Mouse (Mus musculus): ENCODE measurements around the gene Gm10320. TPM values are rescaled to one million over a fixed set of nuclear protein-coding genes. Genes with fewer than 3 reads are reported as not detected.

The Gm10320 gene
- polyA plus RNA-seq, 1 experiment from 2014 or later = 0.63 TPM

DNA sequence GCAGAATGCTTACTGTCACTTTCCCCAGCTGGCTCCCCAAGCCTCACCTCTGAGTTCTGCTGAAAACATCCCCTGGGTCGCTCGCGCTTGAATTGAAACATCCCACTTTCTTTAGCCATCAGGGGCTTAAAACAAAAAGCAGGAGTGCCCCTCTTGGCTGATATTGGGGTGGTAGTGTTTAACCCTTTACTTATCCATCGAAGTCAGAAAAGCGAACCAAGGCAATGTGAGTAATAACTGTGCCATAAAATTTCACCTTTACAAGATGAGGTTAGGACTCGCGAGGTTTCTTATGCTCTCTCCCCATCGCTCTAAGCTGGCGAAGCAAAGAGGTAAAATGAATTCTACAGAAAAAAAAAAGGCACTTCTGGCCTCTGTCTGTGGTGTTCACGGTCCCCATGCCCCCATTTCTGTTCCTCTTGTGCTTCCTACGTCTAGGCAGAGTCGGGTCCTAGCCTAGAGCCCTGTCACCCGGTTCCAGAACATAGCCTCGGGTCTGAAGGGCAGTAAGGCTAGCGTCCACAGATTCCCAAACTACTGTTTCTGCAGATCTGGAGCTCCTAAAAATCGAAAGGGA lies 10.5 kb upstream of the Gm10320 start:
- H3K36me3 ChIP-seq = no peaks in the 10 kb centered on the region
- no peak overlapping the region for H3K4me2 ChIP-seq
- no peak overlapping the region for H3K27ac ChIP-seq
- peaks cover 100% of the 10 kb centered on the region for H3K27me3 ChIP-seq (replicated peaks)
- H3K4me1 ChIP-seq = peaks cover 7% of the 10 kb centered on the region
- H3K4me3 ChIP-seq = 0 out of 2 replicates have a peak overlapping the region, but pooled peaks have one; percentile 9
- H3K9ac ChIP-seq = no peak overlapping the region
- ATAC-seq = no peak
- H3K9me3 ChIP-seq (replicated peaks) = no peaks in the 10 kb centered on the region
- WGBS (ENCODE audit: insufficient replicate concordance) = 3% methylated on average over 16 of the region's 16 CpGs

DNA sequence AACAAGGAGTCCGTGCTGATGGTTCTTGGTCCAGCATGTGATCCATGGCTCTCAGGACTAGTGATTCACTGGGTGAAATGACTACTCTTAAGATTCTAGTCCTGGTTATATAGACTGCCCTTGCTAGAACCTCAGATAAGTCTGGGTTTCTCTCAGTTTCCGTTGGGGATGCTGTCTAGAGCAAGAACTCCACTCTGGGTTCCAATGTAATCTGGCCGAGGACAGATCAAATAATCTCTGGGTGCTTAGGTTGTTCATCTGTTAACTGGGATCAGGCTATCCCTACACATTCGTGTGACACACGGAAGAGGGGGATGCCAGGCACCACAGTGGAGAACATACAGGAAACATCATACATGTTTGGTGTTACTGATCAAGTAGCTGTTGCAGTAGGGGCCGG lies 9.5 kb upstream of the Gm10320 start:
- no peak overlapping the region for H3K9ac ChIP-seq
- no peak overlapping the region for H3K4me2 ChIP-seq
- peaks cover 7% of the 10 kb centered on the region for H3K4me1 ChIP-seq
- ATAC-seq = no peak
- no peaks in the 10 kb centered on the region for H3K36me3 ChIP-seq
- 10% methylated on average over 6 of the region's 6 CpGs for WGBS (ENCODE audit: insufficient replicate concordance)
- H3K9me3 ChIP-seq (replicated peaks) = no peaks in the 10 kb centered on the region
- no peak overlapping the region for H3K4me3 ChIP-seq
- no peak overlapping the region for H3K27ac ChIP-seq
- peaks cover 99% of the 10 kb centered on the region for H3K27me3 ChIP-seq (replicated peaks)

DNA sequence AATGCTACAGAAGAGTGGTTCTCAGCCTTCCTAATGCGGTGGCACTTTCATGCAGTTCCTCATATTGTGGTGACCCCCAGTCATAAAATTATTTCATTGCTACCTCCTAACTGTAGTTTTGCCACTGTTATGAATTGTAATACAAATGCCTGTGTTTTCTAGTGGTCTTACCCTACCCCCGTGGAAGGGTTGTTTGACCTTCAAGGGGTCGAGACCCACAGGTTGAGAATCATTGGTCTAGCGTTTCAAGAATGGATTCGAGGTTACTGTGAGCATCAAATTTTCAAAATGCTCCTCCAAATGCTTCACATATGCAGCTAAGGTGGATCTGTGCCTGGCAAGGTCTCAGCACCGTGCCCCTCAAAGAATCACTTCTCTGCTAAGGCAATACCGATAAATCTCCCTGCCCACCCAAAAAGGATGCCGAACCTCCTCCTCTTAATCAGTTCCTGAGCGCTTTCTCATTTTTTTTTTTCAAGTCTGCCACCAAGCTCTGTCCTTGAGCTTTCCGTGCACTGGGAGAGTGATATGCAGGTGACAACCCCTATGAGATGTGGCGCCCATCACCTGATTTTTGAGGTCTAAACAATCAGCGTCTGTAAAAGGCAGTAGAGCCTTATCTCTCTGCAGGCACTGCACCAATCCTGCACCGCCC lies 8.8 kb upstream of the Gm10320 start:
- no peak overlapping the region for H3K4me2 ChIP-seq
- H3K9ac ChIP-seq = no peak overlapping the region
- H3K4me3 ChIP-seq = no peak overlapping the region
- 18% methylated on average over 13 of the region's 13 CpGs for WGBS (ENCODE audit: insufficient replicate concordance)
- peaks cover 7% of the 10 kb centered on the region for H3K4me1 ChIP-seq
- no peaks in the 10 kb centered on the region for H3K36me3 ChIP-seq
- no peak overlapping the region for H3K27ac ChIP-seq
- H3K9me3 ChIP-seq (replicated peaks) = 0 out of 2 replicates have a peak, but pooled peaks cover 3% of the 10 kb centered on the region
- peaks cover 95% of the 10 kb centered on the region for H3K27me3 ChIP-seq (replicated peaks)
- ATAC-seq = no peak

DNA sequence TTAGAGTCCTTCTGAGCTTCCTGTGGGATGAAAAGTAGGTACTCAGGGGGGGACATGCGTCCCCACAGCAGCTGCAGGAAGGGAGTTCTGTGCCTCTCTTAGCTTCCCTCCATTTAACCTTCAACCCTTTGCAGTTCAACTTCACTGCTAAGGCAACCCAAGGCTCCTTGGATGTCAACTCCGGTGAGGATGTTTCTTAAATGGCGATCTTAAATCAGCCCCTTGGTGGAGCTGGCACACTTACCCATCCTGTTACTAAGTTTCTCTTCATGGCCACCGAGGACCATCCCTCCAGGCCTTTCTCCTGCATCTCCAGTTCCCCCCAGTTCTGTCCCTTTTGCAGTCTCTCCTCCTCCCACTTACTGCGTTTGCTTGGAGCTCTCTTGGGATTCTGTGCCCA lies 6.8 kb upstream of the Gm10320 start:
- Histone ChIP-seq H3K27me3 (replicated peaks) (peaks cover 78% of the 10 kb centered on the region), H3K9ac (no peak overlapping the region), H3K4me3 (no peak overlapping the region), H3K4me1 (no peaks in the 10 kb centered on the region), H3K27ac (no peak overlapping the region), H3K4me2 (no peak overlapping the region), H3K36me3 (no peaks in the 10 kb centered on the region), H3K9me3 (replicated peaks) (0 out of 2 replicates have a peak, but pooled peaks cover 3% of the 10 kb centered on the region)
- WGBS (ENCODE audit: insufficient replicate concordance) = 43% methylated on average over 5 of the region's 5 CpGs
- ATAC-seq = no peak

DNA sequence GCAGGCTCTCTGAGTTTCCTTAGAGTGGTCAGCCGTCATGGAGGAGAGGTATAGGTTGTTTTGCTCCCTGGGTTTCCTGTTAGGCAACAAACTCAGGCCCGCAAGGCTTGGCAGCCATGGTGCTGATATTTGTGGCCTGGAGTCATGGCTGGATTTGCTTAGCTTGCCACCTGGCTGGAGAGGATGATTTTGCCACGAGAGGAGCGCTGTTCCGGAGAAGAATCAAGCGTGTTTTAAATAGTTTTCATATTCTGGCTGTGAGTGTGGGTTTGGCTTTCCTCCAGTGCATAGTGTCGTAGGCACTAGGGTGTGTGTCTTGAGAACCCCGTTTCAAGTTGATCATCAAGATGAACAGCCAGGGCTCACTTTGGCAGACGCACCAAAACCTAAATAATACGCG lies 6.3 kb upstream of the Gm10320 start:
- ATAC-seq = no peak
- Histone ChIP-seq H3K27ac (no peak overlapping the region), H3K27me3 (replicated peaks) (peaks cover 73% of the 10 kb centered on the region), H3K9me3 (replicated peaks) (0 out of 2 replicates have a peak, but pooled peaks cover 3% of the 10 kb centered on the region), H3K4me1 (no peaks in the 10 kb centered on the region), H3K4me2 (no peak overlapping the region), H3K9ac (no peak overlapping the region), H3K4me3 (no peak overlapping the region), H3K36me3 (no peaks in the 10 kb centered on the region)
- WGBS (ENCODE audit: insufficient replicate concordance) = 66% methylated on average over 11 of the region's 11 CpGs

DNA sequence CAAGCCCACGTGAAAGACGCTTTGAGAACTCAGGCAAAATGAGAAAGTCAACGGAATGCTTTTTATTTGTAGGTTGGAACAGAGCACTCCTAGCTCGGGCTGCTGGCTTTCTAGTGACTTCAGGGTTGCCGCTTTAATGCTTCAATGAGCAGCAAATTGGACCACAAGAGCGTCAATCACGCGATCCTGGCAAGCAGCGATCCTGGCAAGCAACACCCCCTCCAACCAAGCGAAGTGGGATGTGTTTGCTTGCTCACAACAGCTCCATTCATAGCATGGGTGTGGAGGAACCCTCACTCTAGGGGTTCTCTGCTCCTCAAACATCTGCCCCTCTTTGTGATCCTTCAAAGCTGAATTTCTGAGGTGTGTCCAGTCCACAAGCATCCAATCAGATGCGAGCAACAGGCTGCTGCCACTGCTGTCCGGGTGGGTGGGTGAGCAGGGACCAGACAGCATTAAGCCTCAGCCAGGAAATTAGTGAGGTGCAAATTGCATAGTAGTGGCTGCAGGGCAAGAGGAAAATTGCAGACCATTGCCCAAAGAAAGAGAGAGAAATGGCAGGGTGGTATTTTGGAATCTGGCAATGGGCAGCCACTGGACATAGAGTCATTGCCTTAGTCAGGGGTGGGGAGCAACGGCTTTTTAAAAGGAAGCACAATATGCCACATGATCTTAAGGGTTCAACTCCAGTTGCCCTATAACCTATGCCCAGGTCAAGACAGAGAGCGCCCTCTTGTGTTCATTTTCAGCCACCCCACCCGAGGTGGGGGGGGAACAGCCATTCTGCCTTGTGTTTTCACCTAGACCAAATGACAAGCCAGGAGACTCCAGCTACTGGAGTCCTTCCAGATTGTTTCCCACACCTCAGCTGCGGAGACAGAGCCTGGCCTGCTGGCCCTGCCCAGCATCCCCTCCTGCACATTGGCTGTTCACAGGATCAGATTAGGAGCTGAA lies 5.4 kb upstream of the Gm10320 start:
- Histone ChIP-seq H3K4me1 (no peaks in the 10 kb centered on the region), H3K27ac (no peak overlapping the region), H3K27me3 (replicated peaks) (peaks cover 64% of the 10 kb centered on the region), H3K9ac (no peak overlapping the region), H3K9me3 (replicated peaks) (0 out of 2 replicates have a peak, but pooled peaks cover 3% of the 10 kb centered on the region), H3K4me3 (no peak overlapping the region), H3K4me2 (no peak overlapping the region), H3K36me3 (no peaks in the 10 kb centered on the region)
- ATAC-seq = no peak
- WGBS (ENCODE audit: insufficient replicate concordance) = 36% methylated on average over 16 of the region's 16 CpGs

DNA sequence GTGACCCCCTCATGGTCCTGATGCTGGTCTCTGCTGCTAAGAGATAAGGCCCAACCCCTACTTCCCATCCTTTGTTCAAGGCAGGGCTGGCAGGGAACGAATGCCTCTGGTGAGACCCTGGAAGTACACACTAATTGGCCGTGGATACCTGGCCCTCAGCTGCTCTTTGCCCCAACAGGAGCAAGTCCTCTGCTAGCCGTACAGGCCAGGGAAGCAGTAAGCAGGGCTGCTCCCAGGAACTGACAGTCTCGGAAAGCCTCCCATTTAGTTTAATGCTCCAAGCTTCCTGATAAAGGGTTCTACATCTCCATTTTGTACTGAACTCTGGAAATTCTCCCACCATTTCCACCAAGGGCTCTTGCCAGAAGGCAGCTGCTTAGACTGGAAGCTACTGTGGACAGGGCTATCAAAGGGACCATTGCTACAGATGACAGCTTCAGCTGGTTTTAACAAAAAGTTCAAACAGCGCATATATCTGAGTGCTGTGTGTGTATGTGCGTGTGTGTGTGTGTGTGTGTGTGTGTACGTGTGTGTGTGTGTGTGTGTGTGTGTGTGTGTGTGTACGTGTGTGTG lies 2.8 kb upstream of the Gm10320 start:
- no peak for ATAC-seq
- H3K27me3 ChIP-seq (replicated peaks) = peaks cover 38% of the 10 kb centered on the region
- WGBS (ENCODE audit: insufficient replicate concordance) = 54% methylated on average over 8 of the region's 8 CpGs
- no peak overlapping the region for H3K4me2 ChIP-seq
- H3K9ac ChIP-seq = no peak overlapping the region
- H3K4me1 ChIP-seq = no peaks in the 10 kb centered on the region
- no peak overlapping the region for H3K27ac ChIP-seq
- 0 out of 2 replicates have a peak, but pooled peaks cover 3% of the 10 kb centered on the region for H3K9me3 ChIP-seq (replicated peaks)
- H3K4me3 ChIP-seq = no peak overlapping the region
- H3K36me3 ChIP-seq = no peaks in the 10 kb centered on the region

DNA sequence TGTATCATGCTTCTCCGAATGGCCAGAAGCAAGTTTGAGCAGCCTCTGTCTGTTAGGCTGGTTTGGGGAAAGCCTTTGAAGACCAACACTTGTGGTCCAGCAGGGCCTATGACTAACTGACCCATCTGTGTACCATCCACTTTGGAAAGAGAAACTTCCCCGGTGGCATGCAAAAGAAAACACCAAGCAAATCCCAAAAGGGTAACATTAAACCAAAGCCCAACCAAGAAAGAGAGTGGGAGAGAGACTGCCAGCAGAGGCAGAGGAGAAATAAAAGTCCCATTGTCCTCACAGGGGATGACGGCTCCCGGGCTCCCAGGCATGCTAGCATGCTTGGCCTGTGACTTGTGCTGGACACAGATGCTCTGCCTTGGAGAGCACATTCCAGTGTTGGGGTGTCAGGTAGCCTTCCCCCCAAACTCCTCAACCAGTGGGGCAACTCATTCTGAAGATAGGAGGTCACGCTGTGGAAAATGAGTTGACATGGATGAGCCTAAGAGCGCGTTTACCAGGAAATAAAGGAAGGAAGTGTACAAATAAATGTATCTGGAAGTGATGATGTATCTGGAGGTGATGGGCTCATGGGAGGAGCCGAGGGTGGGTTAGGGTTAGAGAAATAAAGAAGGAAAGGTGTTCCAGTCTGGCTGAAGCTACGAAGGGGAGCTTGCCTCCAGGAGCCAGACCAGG lies 911 bp upstream of the Gm10320 start:
- H3K27ac ChIP-seq = no peak overlapping the region
- no peak overlapping the region for H3K9ac ChIP-seq
- WGBS (ENCODE audit: insufficient replicate concordance) = 56% methylated on average over 9 of the region's 9 CpGs
- no peaks in the 10 kb centered on the region for H3K4me1 ChIP-seq
- no peaks in the 10 kb centered on the region for H3K36me3 ChIP-seq
- no peak overlapping the region for H3K4me3 ChIP-seq
- H3K27me3 ChIP-seq (replicated peaks) = peaks cover 20% of the 10 kb centered on the region
- H3K4me2 ChIP-seq = no peak overlapping the region
- ATAC-seq = no peak
- 0 out of 2 replicates have a peak, but pooled peaks cover 3% of the 10 kb centered on the region for H3K9me3 ChIP-seq (replicated peaks)

DNA sequence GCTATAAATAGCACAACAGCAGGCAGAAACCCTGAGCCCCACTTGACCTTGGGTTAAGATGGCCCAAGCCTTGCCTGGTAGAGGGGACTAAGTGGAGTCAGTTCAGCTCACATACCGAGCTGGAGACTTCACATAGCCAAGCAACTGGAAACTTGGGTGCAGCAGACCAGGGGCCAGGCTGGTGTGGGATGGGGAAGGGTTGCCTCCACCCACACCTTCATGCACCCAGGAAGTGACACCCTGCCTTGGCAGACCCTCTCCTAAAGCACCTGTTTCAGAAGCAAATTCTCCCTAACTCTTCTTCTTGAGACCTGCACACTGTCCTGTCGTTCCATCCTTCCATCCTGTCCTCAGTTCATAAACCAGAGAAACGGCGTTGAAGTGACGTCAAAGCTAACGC lies 5.1 kb downstream of the Gm10320 start:
- WGBS (ENCODE audit: insufficient replicate concordance) = 80% methylated on average over 6 of the region's 6 CpGs
- Histone ChIP-seq H3K9me3 (replicated peaks) (no peaks in the 10 kb centered on the region), H3K27ac (no peak overlapping the region), H3K4me3 (no peak overlapping the region), H3K27me3 (replicated peaks) (no peaks in the 10 kb centered on the region), H3K9ac (no peak overlapping the region), H3K4me2 (no peak overlapping the region), H3K36me3 (no peaks in the 10 kb centered on the region), H3K4me1 (no peaks in the 10 kb centered on the region)
- ATAC-seq = no peak

DNA sequence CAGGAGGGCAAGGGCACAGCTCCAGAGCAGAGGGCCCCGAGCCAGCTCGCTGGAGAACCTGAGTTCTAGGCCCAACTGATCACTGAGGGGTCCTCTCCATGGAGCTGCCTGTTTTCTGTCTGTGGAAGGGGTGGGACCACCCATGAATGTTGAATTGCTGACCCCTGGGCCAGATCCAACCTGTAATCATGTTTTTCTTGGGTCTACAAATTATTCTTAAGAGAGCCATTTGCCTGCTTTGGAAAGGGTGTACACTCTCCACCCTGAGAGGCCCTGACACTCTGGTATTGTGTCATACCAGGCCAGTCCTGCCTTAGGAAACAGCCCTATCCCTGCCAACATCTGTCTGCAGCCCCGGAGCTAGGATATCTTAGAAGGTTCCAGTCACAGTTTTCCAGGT lies 5.6 kb downstream of the Gm10320 start:
- Histone ChIP-seq H3K36me3 (no peaks in the 10 kb centered on the region), H3K4me1 (no peaks in the 10 kb centered on the region), H3K27ac (no peak overlapping the region), H3K27me3 (replicated peaks) (no peaks in the 10 kb centered on the region), H3K9ac (no peak overlapping the region), H3K9me3 (replicated peaks) (no peaks in the 10 kb centered on the region), H3K4me2 (no peak overlapping the region), H3K4me3 (no peak overlapping the region)
- ATAC-seq = no peak
- 40% methylated on average over 3 of the region's 3 CpGs for WGBS (ENCODE audit: insufficient replicate concordance)

DNA sequence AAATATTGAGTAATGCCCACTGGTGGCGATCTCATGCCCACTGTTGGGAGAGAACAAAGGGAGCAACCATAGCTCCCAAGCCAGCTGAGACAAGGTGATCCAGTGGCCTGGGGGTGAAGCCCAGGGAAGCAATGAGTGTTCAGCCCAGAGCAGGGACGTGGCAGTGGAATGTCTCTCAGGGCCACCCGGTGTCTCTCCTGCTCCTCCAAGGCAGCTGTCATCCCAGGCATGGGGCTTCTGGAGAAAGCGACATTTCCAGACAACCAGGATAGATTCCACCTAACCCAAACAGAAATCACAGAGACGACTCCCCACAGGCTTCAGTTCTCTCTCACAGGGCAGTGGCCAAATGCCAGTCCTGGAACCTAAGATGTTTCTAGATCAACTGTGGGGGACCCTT lies 6.4 kb downstream of the Gm10320 start:
- Histone ChIP-seq H3K4me2 (no peak overlapping the region), H3K9ac (no peak overlapping the region), H3K9me3 (replicated peaks) (no peaks in the 10 kb centered on the region), H3K36me3 (no peaks in the 10 kb centered on the region), H3K4me3 (no peak overlapping the region), H3K4me1 (no peaks in the 10 kb centered on the region), H3K27me3 (replicated peaks) (no peaks in the 10 kb centered on the region), H3K27ac (no peak overlapping the region)
- ATAC-seq = no peak
- WGBS (ENCODE audit: insufficient replicate concordance) = 62% methylated on average over 5 of the region's 5 CpGs
